Mouse (Mus musculus): ENCODE measurements around the gene Bst1.

GRCm38 (mm10) chr5:43776407-43776806 is 42.3 kb upstream of the Bst1 start:
- TF ChIP-seq CTCF (IDR thresholded peaks at IDR 0.05; ENCODE audit: low read depth, low read length) (no peak), GATA1 (IDR thresholded peaks at IDR 0.05; ENCODE audit: borderline replicate concordance, low read length) (no peak)

Data from G1E (cell line).